Mouse (Mus musculus) midbrain, embryonic 12.5 days (tissue): ENCODE data around the gene Nuak1. TPM values are rescaled to one million over a fixed set of nuclear protein-coding genes. Genes with fewer than 3 reads are reported as not detected.
A peak's percentile ranks its signal among the peaks of the same experiment; 100 is the strongest.

ENCODE experiments used
- ATAC-seq: fragments of 200-750 bp; cut with Nextera tagmentation; 2 replicates; pipeline ENCODE4 v1.8.0; 2017; ENCODE audit warnings: low read depth, moderate TSS enrichment, moderate library complexity; ENCODE audit not compliant: low FRiP score
- H3K27ac ChIP-seq: fragments of 300-500 bp; sonication (generic); replicated peaks from 2 replicates; pipeline ENCODE4 v1.5.1; 2016; ENCODE audit warnings: mild to moderate bottlenecking
- H3K27me3 ChIP-seq: fragments of 300-500 bp; sonication (generic); 2 replicates; pipeline ENCODE4 v1.6.1; 2016; ENCODE audit warnings: mild to moderate bottlenecking
- H3K36me3 ChIP-seq: fragments of 300-500 bp; sonication (generic); 2 replicates; pipeline ENCODE4 v1.6.1; 2016
- H3K4me1 ChIP-seq: fragments of 300-500 bp; sonication (generic); 2 replicates; pipeline ENCODE4 v1.6.1; 2016
- H3K4me2 ChIP-seq: fragments of 300-500 bp; sonication (generic); replicated peaks from 2 replicates; pipeline ENCODE4 v1.6.1; 2016; ENCODE audit warnings: mild to moderate bottlenecking, moderate library complexity
- H3K4me3 ChIP-seq: fragments of 300-500 bp; sonication (generic); 2 replicates; pipeline ENCODE4 v1.5.1; 2016; ENCODE audit warnings: mild to moderate bottlenecking
- H3K9ac ChIP-seq: fragments of 300-500 bp; sonication (generic); replicated peaks from 2 replicates; pipeline ENCODE4 v1.6.1; 2016; ENCODE audit warnings: mild to moderate bottlenecking, moderate library complexity
- H3K9me3 ChIP-seq: fragments of 300-500 bp; sonication (generic); 2 replicates; pipeline ENCODE4 v1.6.1; 2016; ENCODE audit warnings: mild to moderate bottlenecking
- WGBS: fragments of 180-500 bp; shearing (Covaris S2); methylation state at CpG from one replicate; pipeline ENCODE4 v1.1.7; 2016; 5-methylcytosine and 5-hydroxymethylcytosine counted together
- polyA plus RNA-seq: library from polyadenylated mRNA; unstranded; fragments of >200 nt; fragmentation: Nextera tagmentation; extraction: Ambion mirVana; gene quantifications from 2 replicates; pipeline ENCODE4 v1.2.1, GENCODE M21; 2016

Gene Nuak1
- polyA plus RNA-seq, 1 experiment from 2014 or later = 4.5 TPM

DNA sequence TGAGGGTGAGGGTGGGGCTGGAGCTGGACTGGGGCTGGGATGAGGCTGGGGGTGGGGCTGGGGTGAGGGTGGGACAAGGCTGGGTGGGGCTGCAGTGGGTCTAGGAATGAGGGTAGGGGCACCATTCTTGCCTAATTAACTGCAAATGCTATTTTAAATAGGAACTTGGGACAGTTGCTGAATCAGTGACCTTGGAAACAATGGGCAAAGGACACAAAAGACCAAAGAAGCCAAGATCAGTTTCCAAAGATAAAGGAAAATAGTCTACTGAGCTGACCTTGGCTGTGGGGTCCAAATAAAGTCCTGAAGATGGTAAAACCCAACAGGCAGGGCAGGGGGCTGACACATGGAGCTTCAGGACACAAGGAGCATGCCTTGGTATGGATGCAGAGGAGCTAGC is 22.0 kb downstream of the Nuak1 start:
- H3K9me3 ChIP-seq = no peaks in the 10 kb centered on the region
- no peak for ATAC-seq

GRCm38 (mm10) chr10:84416752-84417151 is 23.6 kb downstream of the Nuak1 start:
- no peak for ATAC-seq
- Histone ChIP-seq H3K4me2 (no peak overlapping the region), H3K4me1 (peaks cover 10% of the 10 kb centered on the region), H3K27me3 (no peaks in the 10 kb centered on the region), H3K4me3 (no peak overlapping the region), H3K9ac (no peak overlapping the region), H3K27ac (no peak overlapping the region), H3K36me3 (peaks cover 6% of the 10 kb centered on the region; the same call in 1 of the 2 replicates), H3K9me3 (no peaks in the 10 kb centered on the region)
- WGBS = 89% methylated on average over 8 of the region's 8 CpGs

More for the DNA sequence above, 22.0 kb downstream of the Nuak1 start:
- H3K27me3 ChIP-seq = no peaks in the 10 kb centered on the region
- H3K9ac ChIP-seq = no peak overlapping the region
- no peak overlapping the region for H3K27ac ChIP-seq
- no peak overlapping the region for H3K4me3 ChIP-seq
- peaks cover 6% of the 10 kb centered on the region; the same call in 1 of the 2 replicates for H3K36me3 ChIP-seq
- peaks cover 4% of the 10 kb centered on the region; the same call in 1 of the 2 replicates for H3K4me1 ChIP-seq
- H3K4me2 ChIP-seq = no peak overlapping the region

DNA sequence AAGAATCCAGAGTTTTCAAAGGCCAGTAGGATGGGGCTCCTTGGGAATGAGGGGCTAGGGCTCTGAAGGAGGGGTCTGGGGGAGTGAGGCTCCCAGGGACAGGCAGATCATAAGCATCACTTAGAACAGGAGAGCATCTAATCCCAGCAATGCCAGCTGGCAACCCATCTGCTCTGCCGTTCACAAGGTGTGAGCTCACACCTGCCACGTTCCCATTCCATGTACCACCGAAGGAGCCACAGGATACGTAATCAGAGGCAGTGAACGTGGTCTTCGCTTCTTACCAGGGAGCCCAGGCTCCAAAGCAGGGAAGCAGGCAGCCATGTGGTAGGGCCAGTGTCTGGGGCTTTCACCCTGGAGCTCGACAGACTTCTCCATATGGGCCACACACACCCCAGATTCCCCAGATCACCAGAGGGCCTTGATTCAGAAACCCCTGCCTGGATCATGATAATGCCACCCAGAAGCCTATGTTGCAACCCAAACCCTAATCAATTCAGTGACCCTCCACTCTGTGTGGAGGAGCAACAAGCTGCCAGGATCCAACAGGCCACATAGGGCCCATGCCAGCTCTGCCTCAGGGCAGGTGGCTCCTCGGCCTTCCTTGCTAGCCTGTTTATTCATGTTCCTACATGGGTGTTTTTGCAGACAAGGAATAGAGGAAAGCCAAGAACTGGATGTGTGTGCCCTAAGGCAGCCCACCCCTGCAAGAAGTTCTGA is 25.3 kb downstream of the Nuak1 start:
- Histone ChIP-seq H3K27me3 (no peaks in the 10 kb centered on the region), H3K4me1 (peaks cover 21% of the 10 kb centered on the region), H3K9me3 (no peaks in the 10 kb centered on the region), H3K27ac (no peak overlapping the region), H3K4me3 (no peak overlapping the region), H3K4me2 (no peak overlapping the region), H3K36me3 (peaks cover 3% of the 10 kb centered on the region; the same call in 1 of the 2 replicates), H3K9ac (no peak overlapping the region)
- ATAC-seq = no peak
- 85% methylated on average over 8 of the region's 8 CpGs for WGBS

DNA sequence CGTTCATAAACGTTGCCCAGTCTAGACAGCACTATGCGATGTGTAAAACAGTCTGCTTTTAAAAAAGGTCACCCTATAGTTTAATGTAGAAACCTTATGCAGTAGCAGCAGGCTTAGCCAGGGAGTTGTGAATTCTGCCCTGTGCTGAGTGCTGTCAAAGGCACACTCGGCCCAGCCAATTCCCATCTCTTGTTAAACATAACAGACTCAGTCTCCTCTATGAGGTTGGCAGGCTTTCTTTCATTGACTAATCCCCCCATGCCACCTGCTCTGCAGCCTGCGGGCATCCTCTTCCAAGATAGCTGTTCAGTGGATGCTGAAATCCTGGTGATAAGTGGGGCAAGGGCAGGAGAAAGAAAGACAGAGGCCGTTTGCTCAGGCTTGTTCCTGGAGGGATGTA is 27.1 kb downstream of the Nuak1 start:
- no peak overlapping the region; the same call in 1 of the 2 replicates for H3K27ac ChIP-seq
- ATAC-seq = no peak
- no peaks in the 10 kb centered on the region for H3K27me3 ChIP-seq
- H3K36me3 ChIP-seq = no peaks in the 10 kb centered on the region
- no peaks in the 10 kb centered on the region for H3K9me3 ChIP-seq
- H3K4me2 ChIP-seq = no peak overlapping the region
- H3K9ac ChIP-seq = no peak overlapping the region
- peaks cover 27% of the 10 kb centered on the region for H3K4me1 ChIP-seq
- no peak overlapping the region for H3K4me3 ChIP-seq
- 75% methylated on average over 6 of the region's 6 CpGs for WGBS

- no peaks in the 10 kb centered on the region for H3K36me3 ChIP-seq
- H3K4me3 ChIP-seq = no peak overlapping the region
- H3K4me2 ChIP-seq = no peak overlapping the region
- 93% methylated on average over 12 of the region's 12 CpGs for WGBS
- no peaks in the 10 kb centered on the region for H3K27me3 ChIP-seq
- no peaks in the 10 kb centered on the region for H3K9me3 ChIP-seq
- ATAC-seq = no peak
- H3K4me1 ChIP-seq = peaks cover 27% of the 10 kb centered on the region
- H3K27ac ChIP-seq = no peak overlapping the region
- H3K9ac ChIP-seq = no peak overlapping the region
These were observed 28.0 kb downstream of the Nuak1 start for GRCm38 (mm10) chr10:84412326-84412962.

DNA sequence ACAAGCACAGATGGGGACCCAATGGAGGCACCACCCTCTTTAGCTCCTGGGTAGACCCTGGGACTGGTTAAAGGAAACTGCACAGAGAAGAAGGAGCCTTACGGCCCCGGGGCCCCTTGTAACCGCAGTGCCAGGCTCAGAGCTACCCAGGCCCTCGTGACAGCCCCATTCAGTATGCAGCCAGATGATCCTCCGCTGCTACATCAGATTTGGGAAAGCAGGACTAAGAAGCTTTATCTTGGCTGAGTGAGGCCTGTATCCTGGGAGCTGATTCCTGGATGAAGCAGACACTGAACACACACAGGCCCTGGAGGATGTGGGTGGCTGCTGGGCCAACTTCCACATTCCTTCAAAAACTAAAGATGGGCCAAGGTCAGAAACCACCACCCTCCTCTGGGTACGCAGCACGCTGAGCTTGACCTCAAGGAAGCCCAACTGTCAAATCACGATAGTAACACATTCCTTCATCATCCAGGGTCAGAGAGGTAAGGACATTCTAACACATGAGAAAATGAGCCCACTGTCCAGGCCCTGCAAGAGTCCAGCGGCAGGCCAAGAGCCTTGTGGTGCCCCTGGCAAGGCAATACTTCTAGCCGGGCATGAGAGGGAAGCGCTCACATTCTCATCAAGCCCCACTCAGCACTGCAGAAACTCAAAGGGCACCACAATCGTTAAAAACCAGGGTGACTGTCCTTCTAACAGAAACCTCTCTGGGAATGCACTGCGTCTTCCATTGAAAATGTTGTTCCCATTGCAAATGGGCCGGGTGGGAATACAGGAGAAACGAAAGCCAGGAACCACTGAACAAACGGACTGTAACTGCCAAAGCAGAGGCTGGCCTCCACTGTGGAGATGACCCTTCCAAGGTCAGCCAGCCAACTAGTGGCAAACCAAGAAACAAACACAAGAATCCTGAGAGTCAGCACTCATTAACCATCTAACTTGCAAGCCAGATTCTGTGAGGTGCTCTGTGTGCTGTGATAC is 29.0 kb downstream of the Nuak1 start:
- no peak overlapping the region for H3K9ac ChIP-seq
- 80% methylated on average over 16 of the region's 16 CpGs for WGBS
- H3K36me3 ChIP-seq = no peaks in the 10 kb centered on the region
- H3K9me3 ChIP-seq = no peaks in the 10 kb centered on the region
- H3K27me3 ChIP-seq = no peaks in the 10 kb centered on the region
- no peak for ATAC-seq
- no peak overlapping the region for H3K4me2 ChIP-seq
- no peak overlapping the region for H3K4me3 ChIP-seq
- H3K4me1 ChIP-seq = peaks cover 27% of the 10 kb centered on the region
- H3K27ac ChIP-seq = no peak overlapping the region; the same call in 1 of the 2 replicates

DNA sequence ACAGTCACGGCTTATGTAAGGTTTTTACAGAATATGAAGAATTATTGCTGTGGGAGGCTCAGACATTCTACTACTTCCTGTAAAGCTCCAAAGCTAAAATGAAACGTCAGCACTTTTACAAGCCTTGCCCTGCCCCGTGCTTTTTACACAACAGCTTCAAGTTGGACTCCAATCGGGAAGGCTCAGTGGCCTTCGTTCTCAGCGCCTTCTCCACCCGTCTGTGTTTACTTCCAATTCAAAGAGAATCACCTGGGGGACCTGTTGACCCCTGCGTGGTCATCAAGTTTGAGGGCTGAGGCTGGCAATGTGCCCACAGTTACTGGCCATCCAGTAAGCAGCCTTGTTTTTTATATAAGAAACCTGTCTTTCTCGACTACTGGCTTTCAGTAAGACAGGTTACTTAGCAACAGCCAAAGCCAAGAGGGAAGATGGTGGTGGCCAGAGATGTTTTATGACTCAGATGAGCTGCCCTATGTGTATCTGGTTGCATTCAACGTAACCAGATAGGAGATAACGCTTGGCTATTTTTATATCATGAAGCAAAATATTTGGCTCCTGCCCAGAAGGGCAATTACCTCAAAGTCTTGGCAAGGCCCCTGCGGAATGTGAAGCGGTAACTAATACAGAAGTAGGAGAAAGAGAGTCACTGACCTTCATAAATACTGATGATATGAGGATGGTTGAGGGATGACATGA is 31.3 kb downstream of the Nuak1 start:
- H3K4me1 ChIP-seq = peaks cover 33% of the 10 kb centered on the region
- H3K9ac ChIP-seq = no peak overlapping the region
- WGBS = 90% methylated on average over 13 of the region's 13 CpGs
- ATAC-seq = no peak
- no peak overlapping the region for H3K4me2 ChIP-seq
- no peaks in the 10 kb centered on the region for H3K36me3 ChIP-seq
- H3K4me3 ChIP-seq = no peak overlapping the region
- H3K27me3 ChIP-seq = no peaks in the 10 kb centered on the region
- no peak overlapping the region for H3K27ac ChIP-seq
- no peaks in the 10 kb centered on the region for H3K9me3 ChIP-seq

DNA sequence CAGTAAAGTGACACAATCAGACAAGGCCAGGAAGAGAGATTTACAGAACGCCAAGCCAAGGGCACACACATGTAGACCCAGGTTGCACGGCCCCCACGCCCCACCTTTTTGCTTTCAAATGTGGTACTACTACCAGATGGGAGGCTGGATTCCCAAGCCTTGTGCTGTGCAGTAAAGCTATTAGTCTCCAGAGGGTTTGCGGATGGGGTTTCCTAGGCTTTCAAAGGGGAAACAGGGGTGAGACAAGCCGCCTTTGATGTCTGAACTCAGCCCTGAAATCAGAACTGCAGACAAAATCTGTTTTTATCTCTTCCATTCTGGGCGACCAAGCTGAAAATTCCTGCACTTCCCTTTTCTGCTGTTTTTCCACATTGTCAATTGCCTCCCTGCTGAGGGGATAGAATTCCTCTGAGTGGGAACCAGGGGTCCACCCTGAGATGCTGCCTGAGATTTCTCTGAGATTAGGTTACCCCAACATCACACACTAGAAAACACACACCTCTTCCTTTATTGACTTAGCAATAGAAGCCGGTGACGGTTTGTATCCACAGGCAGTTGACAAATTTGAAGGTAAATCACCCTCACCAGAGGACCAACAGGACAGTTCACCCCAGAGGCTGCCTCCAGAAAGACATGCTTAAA is 35.1 kb downstream of the Nuak1 start:
- Histone ChIP-seq H3K27me3 (no peaks in the 10 kb centered on the region), H3K9ac (no peak overlapping the region), H3K36me3 (no peaks in the 10 kb centered on the region), H3K4me3 (no peak overlapping the region), H3K4me2 (no peak overlapping the region), H3K9me3 (no peaks in the 10 kb centered on the region), H3K27ac (no peak overlapping the region), H3K4me1 (peaks cover 37% of the 10 kb centered on the region)
- 39% methylated on average over 8 of the region's 8 CpGs for WGBS
- ATAC-seq = no peak

- Histone ChIP-seq H3K36me3 (no peaks in the 10 kb centered on the region), H3K4me1 (peaks cover 32% of the 10 kb centered on the region), H3K4me2 (no peak overlapping the region), H3K4me3 (no peak overlapping the region), H3K9ac (no peak overlapping the region), H3K27ac (peak overlapping the region; percentile 39), H3K27me3 (no peaks in the 10 kb centered on the region), H3K9me3 (no peaks in the 10 kb centered on the region)
- peak; percentile 36; the same call in 1 of the 2 replicates for ATAC-seq
- WGBS = 51% methylated on average over 7 of the region's 7 CpGs
These were observed 38.5 kb downstream of the Nuak1 start for GRCm38 (mm10) chr10:84401907-84402371.

DNA sequence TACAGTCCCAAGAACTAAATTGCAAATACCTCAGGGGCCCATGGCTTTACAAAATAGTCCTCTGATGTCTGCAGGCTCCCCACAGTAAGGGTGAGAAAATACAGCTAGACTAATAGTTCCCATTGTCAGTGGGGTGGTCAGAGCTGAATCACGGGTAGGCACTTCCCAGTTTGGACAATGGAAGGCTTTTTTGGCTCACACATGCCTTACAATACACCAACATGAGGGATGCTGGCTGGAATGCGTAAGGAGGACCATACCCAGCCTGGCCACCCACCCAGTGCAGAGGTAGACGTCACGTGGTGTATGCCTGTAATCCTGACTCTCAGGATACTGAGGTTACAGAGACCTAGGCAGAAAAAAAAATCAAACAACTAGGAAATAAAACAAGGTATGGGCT is 39.2 kb downstream of the Nuak1 start:
- no peak overlapping the region for H3K9ac ChIP-seq
- H3K4me1 ChIP-seq = peaks cover 32% of the 10 kb centered on the region
- 18% methylated on average over 4 of the region's 4 CpGs for WGBS
- ATAC-seq = peak; percentile 34; the same call in 1 of the 2 replicates
- H3K9me3 ChIP-seq = no peaks in the 10 kb centered on the region
- H3K4me2 ChIP-seq = no peak overlapping the region
- H3K4me3 ChIP-seq = no peak overlapping the region
- no peaks in the 10 kb centered on the region for H3K27me3 ChIP-seq
- H3K36me3 ChIP-seq = no peaks in the 10 kb centered on the region
- H3K27ac ChIP-seq = peak overlapping the region; percentile 39
